Mouse (Mus musculus) urinary bladder, postnatal 0 days (tissue): ENCODE results near the gene Catip. TPM values are rescaled to one million over a fixed set of nuclear protein-coding genes. Genes with fewer than 3 reads are reported as not detected.

Experiments
- microRNA counts: library from miRNA; unstranded; fragments of <30 nt; microRNA quantifications from one replicate; lab custom pipeline; 2016
- microRNA-seq: library from miRNA; unstranded; fragments of <30 nt; microRNA quantifications from one replicate; pipeline ENCODE4, GENCODE M21; 2016
- polyA plus RNA-seq: library from polyadenylated mRNA; unstranded; fragments of >200 nt; fragmentation: Nextera tagmentation; extraction: Ambion mirVana; gene quantifications from 2 replicates; pipeline ENCODE4 v1.2.1, GENCODE M21; 2015

The Catip gene
- 0.88 and 1.0 TPM in 2 replicates for polyA plus RNA-seq

DNA sequence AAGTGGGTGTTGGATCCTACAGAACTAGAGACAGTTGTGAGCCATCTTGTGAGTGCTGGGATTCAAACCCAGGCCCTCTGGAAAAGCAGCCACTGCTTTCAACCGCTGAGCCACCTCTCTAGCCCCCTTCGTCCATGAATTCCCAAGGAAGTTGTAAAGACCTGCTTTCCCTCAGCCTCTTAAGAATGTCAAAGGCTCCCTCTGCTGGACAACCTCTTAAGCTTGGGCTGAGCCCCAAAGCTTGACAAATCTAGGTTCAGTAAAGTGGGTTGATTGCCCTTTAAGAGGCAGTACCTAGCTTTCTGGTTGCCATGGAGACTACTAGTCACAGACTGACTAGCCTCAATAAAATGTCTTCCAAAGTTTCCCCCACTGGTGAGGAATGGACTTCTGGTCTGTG, at the start of gene Catip:
TSS of gene Catip (plus strand) at position 297 of the 400 bp plus-strand sequence.

GRCm38 (mm10) chr1:74374980-74375379, 13.1 kb downstream of the Catip start, which contains the start of gene Slc11a1:
TSS of gene Slc11a1 (plus strand) at chr1:74375195.

DNA sequence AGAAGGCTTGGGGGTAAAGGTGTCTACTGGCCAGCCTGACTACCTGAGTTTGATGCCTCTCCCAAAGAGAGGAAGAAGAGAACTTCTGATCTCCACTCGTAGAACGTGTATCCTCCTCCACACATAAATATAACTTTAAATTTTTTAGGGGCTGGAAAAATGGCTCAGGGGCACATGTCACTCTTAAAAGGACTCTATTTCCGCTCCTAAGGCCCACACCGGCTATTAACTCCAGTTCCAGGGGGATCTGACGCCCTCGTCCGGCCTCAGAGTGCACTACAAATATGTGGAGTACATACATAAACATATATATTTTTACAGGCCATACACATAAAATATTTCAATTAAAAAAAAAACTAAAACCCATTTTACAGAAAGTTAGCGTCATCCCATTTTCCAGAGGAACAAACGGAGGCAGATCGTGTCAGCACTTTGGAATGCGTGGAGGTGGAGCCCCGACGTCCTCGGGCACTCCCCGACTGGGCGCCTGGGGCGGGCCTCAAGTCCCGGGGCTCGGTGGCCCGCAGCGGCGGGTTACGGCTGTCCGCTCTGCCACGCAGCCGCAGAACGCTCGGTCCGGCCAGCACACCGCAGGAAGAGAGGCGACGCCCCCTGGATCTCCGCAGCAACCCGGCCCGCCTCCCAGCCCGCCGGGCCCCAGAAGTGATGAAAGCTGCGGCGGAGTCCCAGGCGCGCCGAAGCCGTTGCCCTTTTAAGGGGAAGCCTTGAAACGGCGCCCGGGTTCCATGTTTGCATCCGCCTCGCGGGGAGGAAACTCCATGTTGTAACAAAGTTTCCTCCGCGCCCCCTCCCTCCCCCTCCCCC, 29.2 kb downstream of the Catip start, which contains the start of gene Ctdsp1:
TSS of gene Ctdsp1 (plus strand) at position 586 of the 825 bp plus-strand sequence.

DNA sequence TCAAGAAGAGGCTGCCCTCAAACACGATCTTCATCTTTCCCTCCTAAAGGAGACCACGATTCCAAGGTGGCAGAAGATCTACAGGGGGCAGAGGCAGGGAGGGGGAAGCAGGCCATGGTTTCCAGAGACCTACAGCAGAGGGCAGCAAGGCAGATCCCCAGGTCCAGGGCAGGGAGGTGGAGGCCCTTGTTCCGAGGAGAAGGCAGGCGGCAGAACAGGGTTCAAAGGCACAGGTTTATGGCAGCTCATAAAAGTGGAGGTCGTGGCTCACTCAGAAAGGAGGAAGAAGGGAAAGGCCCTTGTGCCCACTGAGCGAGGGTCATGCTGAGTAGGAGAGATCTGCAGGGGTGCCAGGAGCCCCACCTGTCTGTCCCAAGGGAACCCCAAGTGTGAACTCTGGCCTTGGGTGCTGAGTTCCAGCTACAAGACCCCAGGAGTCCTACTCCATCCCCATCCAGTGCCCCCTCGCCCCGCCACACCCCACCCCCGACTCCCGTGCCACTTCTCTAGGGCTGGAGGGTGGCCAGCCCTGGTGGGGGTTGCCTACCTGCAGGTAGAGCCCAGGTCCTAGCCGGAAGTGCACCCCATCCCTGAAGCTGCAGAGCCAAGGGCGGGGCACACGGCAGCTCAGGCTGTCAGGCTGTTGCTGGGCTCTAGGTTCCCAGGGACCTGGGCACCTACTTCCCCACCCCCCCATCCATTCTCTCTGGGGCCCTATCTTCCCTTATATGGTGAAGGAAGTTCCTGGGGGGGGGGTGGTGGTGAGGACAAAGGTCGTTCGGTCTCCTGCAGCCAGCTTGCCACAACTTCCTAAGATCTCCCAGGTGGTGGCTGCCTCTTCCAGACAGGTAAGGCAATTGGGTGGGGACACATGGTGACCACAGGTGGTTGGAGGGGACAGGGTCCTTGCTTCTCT, 46.9 kb downstream of the Catip start, which contains the start of gene Vil1:
TSS of gene Vil1 (plus strand) at position 788 of the 916 bp plus-strand sequence.

MicroRNAs within 50 kb of the gene (microRNA counts, 519-probe panel; counts per million panel counts)
- 4,313 counts per million, percentile 81 among the panel's probes with 10 or more counts for microRNA mmu-miR-26b (lab: Ali Mortazavi, UCI)

Small RNAs within 50 kb of the gene (microRNA-seq; reads per million reads assigned to microRNA genes)
- 47,912 reads per million, percentile 98 among the genes with 10 or more reads in this experiment for gene Mir26b

Other genes with a start within 250 kb of the Catip start
- gene Tns1, start 237.7 kb upstream of the Catip start, polyA plus RNA-seq = 279 and 343 TPM in 2 replicates
- 0.15 TPM in 1 of 2 replicates, not detected in the other for gene Rufy4, start 236.6 kb upstream of the Catip start, polyA plus RNA-seq
- gene Cxcr2, start 208.1 kb upstream of the Catip start, polyA plus RNA-seq = 0.05 and 2.8 TPM in 2 replicates
- not detected in 2 replicates for gene Cxcr1, start 167.5 kb upstream of the Catip start, polyA plus RNA-seq
- gene Arpc2, start 126.0 kb upstream of the Catip start, polyA plus RNA-seq = 632 and 686 TPM in 2 replicates
- gene Gpbar1, start 83.6 kb upstream of the Catip start, polyA plus RNA-seq = 1.4 and 2.3 TPM in 2 replicates
- 160 and 178 TPM in 2 replicates for gene Aamp, start 77.4 kb upstream of the Catip start, polyA plus RNA-seq
- 80.3 and 85.3 TPM in 2 replicates for gene Pnkd, start 77.2 kb upstream of the Catip start, polyA plus RNA-seq
- 98.5 and 105 TPM in 2 replicates for gene Tmbim1, start 56.5 kb upstream of the Catip start, polyA plus RNA-seq
- 5.6 and 31.7 TPM in 2 replicates for gene Slc11a1, start 13.1 kb downstream of the Catip start, polyA plus RNA-seq
- 59.2 and 61.2 TPM in 2 replicates for gene Ctdsp1, start 29.4 kb downstream of the Catip start, polyA plus RNA-seq
- 0.16 and 0.36 TPM in 2 replicates for gene Vil1, start 47.3 kb downstream of the Catip start, polyA plus RNA-seq
- gene Cnot9, start 143.9 kb downstream of the Catip start, polyA plus RNA-seq = 23.4 and 27.1 TPM in 2 replicates
- gene Plcd4, start 180.8 kb downstream of the Catip start, polyA plus RNA-seq = 0.53 and 0.79 TPM in 2 replicates
- 9.4 and 9.5 TPM in 2 replicates for gene Usp37, start 182.2 kb downstream of the Catip start, polyA plus RNA-seq
- 2.9 and 3.3 TPM in 2 replicates for gene Zfp142, start 226.1 kb downstream of the Catip start, polyA plus RNA-seq
- gene Bcs1l, start 226.2 kb downstream of the Catip start, polyA plus RNA-seq = 8.8 and 9.8 TPM in 2 replicates
- 19.0 and 20.6 TPM in 2 replicates for gene Rnf25, start 239.3 kb downstream of the Catip start, polyA plus RNA-seq
- 0.79 and 1.7 TPM in 2 replicates for gene Stk36, start 239.3 kb downstream of the Catip start, polyA plus RNA-seq